Mouse (Mus musculus) liver, postnatal 0 days (tissue): ENCODE results near the gene Abr.

ENCODE experiments used
- CTCF ChIP-seq: sonication (generic); IDR thresholded peaks from 2 replicates; pipeline ENCODE4 v1.5.1; 2016; ENCODE audit warnings: antibody characterized with exemption, low read depth
- EP300 ChIP-seq: IDR thresholded peaks from 2 replicates; pipeline ENCODE4 v1.6.1; 2016; ENCODE audit warnings: antibody characterized with exemption, low read depth, mild to moderate bottlenecking

GRCm38 (mm10) chr11:76392532-76392931 is 229.6 kb downstream of the Abr start:
- TF ChIP-seq CTCF (no peak), EP300 (no peak)
